Mouse (Mus musculus): ENCODE measurements around the gene Abhd6.

The Abhd6 gene

GRCm38 (mm10) chr14:8062076-8062475 is 59.4 kb downstream of the Abhd6 start:
- DNase-seq (ENCODE audit: low spot score in 2 of 2) = no peak

- DNase-seq (ENCODE audit: low spot score in 2 of 2) = peak in 1 of 2 experiments; percentile 29
Observed at GRCm38 (mm10) chr14:8062537-8063301, 60.0 kb downstream of the Abhd6 start.

GRCm38 (mm10) chr14:8063835-8064785 is 61.4 kb downstream of the Abhd6 start:
- DNase-seq (ENCODE audit: low spot score in 2 of 2) = no peak

- DNase-seq (ENCODE audit: low spot score in 2 of 2) = peak; percentile 91 to 95
Observed at GRCm38 (mm10) chr14:8080165-8080679, 77.5 kb downstream of the Abhd6 start, which contains the start of gene Rpp14. Rpp14 (plus strand) TSS chr14:8080367.

- DNase-seq (ENCODE audit: low spot score in 2 of 2) = no peak
Observed at GRCm38 (mm10) chr14:8080718-8081117, 78.0 kb downstream of the Abhd6 start.

- DNase-seq (ENCODE audit: low spot score in 2 of 2) = no peak
Observed at GRCm38 (mm10) chr14:8082949-8083348, 80.2 kb downstream of the Abhd6 start.

- no peak for DNase-seq (ENCODE audit: low spot score in 2 of 2)
Observed at GRCm38 (mm10) chr14:8089016-8089415, 86.3 kb downstream of the Abhd6 start.

GRCm38 (mm10) chr14:8092573-8092972 is 89.9 kb downstream of the Abhd6 start:
- no peak for DNase-seq (ENCODE audit: low spot score in 2 of 2)

- DNase-seq (ENCODE audit: low spot score in 2 of 2) = no peak
Observed at GRCm38 (mm10) chr14:8093427-8093826, 90.7 kb downstream of the Abhd6 start.

GRCm38 (mm10) chr14:8094931-8095561 is 92.3 kb downstream of the Abhd6 start:
- no peak for DNase-seq (ENCODE audit: low spot score in 2 of 2)

- no peak for DNase-seq (ENCODE audit: low spot score in 2 of 2)
Observed at GRCm38 (mm10) chr14:8095562-8095950, 92.9 kb downstream of the Abhd6 start.

- DNase-seq (ENCODE audit: low spot score in 2 of 2) = peak; percentile 73 to 84
Observed at GRCm38 (mm10) chr14:8097978-8098686, 95.4 kb downstream of the Abhd6 start, which contains the start of gene Pxk. Pxk (plus strand) TSS chr14:8098211.

GRCm38 (mm10) chr14:8098687-8098995 is 95.9 kb downstream of the Abhd6 start:
- DNase-seq (ENCODE audit: low spot score in 2 of 2) = no peak

GRCm38 (mm10) chr14:8099561-8100021 is 96.9 kb downstream of the Abhd6 start:
- no peak for DNase-seq (ENCODE audit: low spot score in 2 of 2)

GRCm38 (mm10) chr14:8101886-8102285 is 99.2 kb downstream of the Abhd6 start:
- no peak for DNase-seq (ENCODE audit: low spot score in 2 of 2)

- no peak for DNase-seq (ENCODE audit: low spot score in 2 of 2)
Observed at GRCm38 (mm10) chr14:8102676-8103075, 100.0 kb downstream of the Abhd6 start.

All from frontal cortex, postnatal 14 days (tissue).